12 mouse cellular contexts compared by ENCODE assay signal in the genomic region with DNA sequence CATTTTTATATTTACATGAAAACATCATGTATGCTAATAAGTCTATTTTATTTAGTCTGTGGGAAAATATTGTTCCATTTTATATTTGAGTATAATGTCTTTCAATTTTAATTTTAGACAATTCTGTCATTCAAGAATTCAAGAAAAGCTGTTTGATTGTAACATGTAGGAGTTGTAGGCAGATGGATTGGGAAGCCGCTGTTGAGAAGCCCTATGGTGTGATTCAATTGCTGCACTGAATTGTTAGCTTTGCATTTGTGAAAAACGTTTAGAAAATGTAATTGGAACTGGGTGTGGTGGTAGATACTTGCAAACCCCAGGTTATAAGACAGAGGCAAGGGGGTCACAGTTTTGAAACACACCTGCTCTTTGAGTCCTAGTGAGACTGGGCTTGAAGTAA.
"Had no signal": no experiment of that assay in that cellular context is flagged by ENCODE, and none has a peak within 500 bp of the region (broad histone marks: within the 10 kb centered on the region; RNA-seq: fewer than 3 reads in every experiment).

No protein-coding gene starts in this region.

- DNase-seq: gastrocnemius, postnatal 14 days; gastrocnemius, postnatal 36 days; heart, adult 11 months; heart, adult 2 months; heart, postnatal 4 days; kidney, adult 18-20 months; kidney, adult 8-10 months; kidney, postnatal 10 days; kidney, postnatal 25 days; kidney, postnatal 4 days; liver; liver, embryonic 13.5 days had no signal
